Mouse (Mus musculus) heart, adult 2 months (tissue): ENCODE data around the gene Vmn2r56.

Source experiments
- CTCF ChIP-seq: fragments of 200-600 bp; IDR thresholded peaks from 2 replicates; pipeline ENCODE4 v1.8.1; 2022; ENCODE audit warnings: antibody characterized with exemption, mild to moderate bottlenecking, moderate library complexity
- EP300 ChIP-seq: fragments of 200-500 bp; IDR thresholded peaks from 2 replicates; pipeline ENCODE4 v1.6.1; 2011; ENCODE audit warnings: low read depth, low read length, control low read depth; ENCODE audit not compliant: insufficient read depth
- POLR2A ChIP-seq: fragments of 200-500 bp; IDR thresholded peaks from 2 replicates; pipeline ENCODE4 v1.6.1; 2011; ENCODE audit warnings: mild to moderate bottlenecking, low read depth, low read length, control low read depth; ENCODE audit not compliant: insufficient read depth

GRCm38 (mm10) chr7:12749431-12750198, 14.8 kb upstream of the Vmn2r56 start:
- no peak for TF ChIP-seq POLR2A
- no peak for TF ChIP-seq CTCF
- TF ChIP-seq EP300 = no peak
